Mouse (Mus musculus): Measurements from ENCODE around the gene Ganab. TPM values are rescaled to one million over a fixed set of nuclear protein-coding genes. Genes with fewer than 3 reads are reported as not detected.

The Ganab gene
- total RNA-seq, 2 experiments from 2014 or later: 69.7 to 120 TPM

GRCm38 (mm10) chr19:8926766-8927165, 28.9 kb downstream of the Ganab start:
- no peak for ATAC-seq (replicated peaks; ENCODE audit: low FRiP score, low TSS enrichment, poor library complexity, severe bottlenecking)

- ATAC-seq (replicated peaks; ENCODE audit: low FRiP score, low TSS enrichment, poor library complexity, severe bottlenecking): peak; percentile 68
Observed at GRCm38 (mm10) chr19:8927891-8928525, 30.1 kb downstream of the Ganab start.

GRCm38 (mm10) chr19:8928689-8929223, 30.9 kb downstream of the Ganab start:
- ATAC-seq (replicated peaks; ENCODE audit: low FRiP score, low TSS enrichment, poor library complexity, severe bottlenecking): peak; percentile 51

GRCm38 (mm10) chr19:8929224-8930088, 31.6 kb downstream of the Ganab start, which contains the start of the genes Rom1 and Eml3:
TSS of gene Rom1 (minus strand) at chr19:8929356.
TSS of gene Eml3 (plus strand) at chr19:8929552.
- peak; percentile 36 for ATAC-seq (replicated peaks; ENCODE audit: low FRiP score, low TSS enrichment, poor library complexity, severe bottlenecking)

- no peak for ATAC-seq (replicated peaks; ENCODE audit: low FRiP score, low TSS enrichment, poor library complexity, severe bottlenecking)
Observed at GRCm38 (mm10) chr19:8930117-8930516, 32.2 kb downstream of the Ganab start.

- ATAC-seq (replicated peaks; ENCODE audit: low FRiP score, low TSS enrichment, poor library complexity, severe bottlenecking): no peak
Observed at GRCm38 (mm10) chr19:8930771-8931170, 32.9 kb downstream of the Ganab start.

GRCm38 (mm10) chr19:8936736-8937135, 38.9 kb downstream of the Ganab start:
- no peak for ATAC-seq (replicated peaks; ENCODE audit: low FRiP score, low TSS enrichment, poor library complexity, severe bottlenecking)

GRCm38 (mm10) chr19:8940526-8941133, 42.8 kb downstream of the Ganab start:
- no peak for ATAC-seq (replicated peaks; ENCODE audit: low FRiP score, low TSS enrichment, poor library complexity, severe bottlenecking)

- no peak for ATAC-seq (replicated peaks; ENCODE audit: low FRiP score, low TSS enrichment, poor library complexity, severe bottlenecking)
Observed at GRCm38 (mm10) chr19:8941136-8941514, 43.3 kb downstream of the Ganab start.

- ATAC-seq (replicated peaks; ENCODE audit: low FRiP score, low TSS enrichment, poor library complexity, severe bottlenecking): peak; percentile 81
Observed at GRCm38 (mm10) chr19:8941515-8942217, 43.8 kb downstream of the Ganab start, which contains the start of gene Mta2. TSS of gene Mta2 (plus strand) at chr19:8941875.

- no peak for ATAC-seq (replicated peaks; ENCODE audit: low FRiP score, low TSS enrichment, poor library complexity, severe bottlenecking)
Observed at GRCm38 (mm10) chr19:8942276-8942964, 44.5 kb downstream of the Ganab start.

- ATAC-seq (replicated peaks; ENCODE audit: low FRiP score, low TSS enrichment, poor library complexity, severe bottlenecking): no peak
Observed at GRCm38 (mm10) chr19:8943047-8943446, 45.2 kb downstream of the Ganab start.

- ATAC-seq (replicated peaks; ENCODE audit: low FRiP score, low TSS enrichment, poor library complexity, severe bottlenecking): peak; percentile 77
Observed at GRCm38 (mm10) chr19:8944062-8944461, 46.2 kb downstream of the Ganab start.

GRCm38 (mm10) chr19:8944750-8945149, 46.9 kb downstream of the Ganab start:
- ATAC-seq (replicated peaks; ENCODE audit: low FRiP score, low TSS enrichment, poor library complexity, severe bottlenecking): no peak

GRCm38 (mm10) chr19:8945251-8945650, 47.4 kb downstream of the Ganab start:
- ATAC-seq (replicated peaks; ENCODE audit: low FRiP score, low TSS enrichment, poor library complexity, severe bottlenecking): no peak

- ATAC-seq (replicated peaks; ENCODE audit: low FRiP score, low TSS enrichment, poor library complexity, severe bottlenecking): peak; percentile 32; the same call in 1 of the 2 replicates
Observed at GRCm38 (mm10) chr19:8946929-8947328, 49.1 kb downstream of the Ganab start.

- ATAC-seq (replicated peaks; ENCODE audit: low FRiP score, low TSS enrichment, poor library complexity, severe bottlenecking): no peak
Observed at GRCm38 (mm10) chr19:8950190-8950589, 52.3 kb downstream of the Ganab start.

GRCm38 (mm10) chr19:8952241-8952640, 54.4 kb downstream of the Ganab start:
- ATAC-seq (replicated peaks; ENCODE audit: low FRiP score, low TSS enrichment, poor library complexity, severe bottlenecking): no peak
